Mouse (Mus musculus): ENCODE measurements around the gene Cgnl1.

Gene Cgnl1

DNA sequence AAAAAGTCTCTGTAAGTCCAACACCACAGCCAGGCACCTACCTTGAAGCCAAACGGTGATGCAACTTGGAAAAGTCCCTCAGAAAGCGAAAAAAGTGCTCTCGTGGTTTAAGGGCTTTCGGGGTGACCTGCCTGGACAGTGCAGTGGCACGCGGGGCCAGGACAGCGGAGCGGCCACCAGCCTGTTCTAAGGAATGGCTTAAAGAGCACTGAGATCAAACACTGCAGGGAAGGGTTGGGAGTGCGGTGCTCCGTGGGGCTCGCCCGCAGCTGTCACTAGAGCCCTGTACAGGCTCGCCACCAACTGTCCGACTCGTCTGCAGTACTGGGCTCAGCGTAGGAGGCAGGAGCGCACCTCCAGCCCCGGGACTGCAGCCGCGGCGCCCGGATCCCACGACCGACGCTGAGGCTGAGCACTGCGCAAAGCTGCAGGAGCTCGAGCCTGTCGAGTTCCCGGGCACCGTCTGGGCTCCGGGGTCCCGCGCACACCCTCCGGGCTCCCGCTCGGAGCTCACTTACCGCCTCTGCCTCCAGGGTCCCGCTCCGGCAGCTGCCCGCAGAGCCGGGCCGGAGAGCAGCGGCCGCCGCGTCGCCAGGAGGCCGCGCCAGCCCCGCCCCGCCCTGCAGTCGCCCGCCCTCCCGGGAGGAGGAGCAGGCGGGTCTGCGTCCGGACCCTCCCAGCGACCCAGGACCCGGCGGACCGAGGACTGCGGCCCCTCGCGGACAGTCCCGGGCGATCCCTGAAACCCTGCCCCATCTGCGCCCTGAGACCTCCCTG, at the start of gene Cgnl1:
TSS of gene Cgnl1 (minus strand) at position 612 of the 777 bp plus-strand sequence.
- in situ Hi-C loops (cut with MboI; ENCODE audit: low sequenced_read_pairs): no loop called here

- in situ Hi-C loops (cut with MboI; ENCODE audit: low sequenced_read_pairs): no loop called here
Measured at GRCm38 (mm10) chr9:71818453-71818852, 47.1 kb upstream of the Cgnl1 start.

GRCm38 (mm10) chr9:71816121-71816520, 44.7 kb upstream of the Cgnl1 start:
- in situ Hi-C loops (cut with MboI; ENCODE audit: low sequenced_read_pairs): no loop called here

DNA sequence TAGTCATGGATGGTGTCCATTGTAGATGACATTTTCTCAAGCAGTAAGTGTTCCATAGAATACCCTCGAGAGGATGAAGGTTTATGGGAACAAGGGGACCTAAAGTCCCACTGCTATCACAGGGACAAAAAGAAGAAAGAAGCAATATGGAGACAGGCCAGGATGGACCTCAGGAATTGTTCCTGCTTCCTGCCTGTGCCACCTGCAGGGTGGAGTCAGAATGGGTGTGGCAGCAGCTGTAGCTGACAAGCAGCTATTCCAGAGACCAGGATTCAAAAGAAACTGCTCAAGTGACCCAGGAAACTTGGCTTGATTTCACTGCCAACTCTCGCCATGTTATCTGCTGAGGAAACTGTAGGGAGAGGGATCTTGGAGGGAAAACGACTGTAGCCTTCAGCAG, 42.2 kb upstream of the Cgnl1 start:
- in situ Hi-C loops (cut with MboI; ENCODE audit: low sequenced_read_pairs): no loop called here

- in situ Hi-C loops (cut with MboI; ENCODE audit: low sequenced_read_pairs): no loop called here
Measured at GRCm38 (mm10) chr9:71812914-71813313, 41.5 kb upstream of the Cgnl1 start.

DNA sequence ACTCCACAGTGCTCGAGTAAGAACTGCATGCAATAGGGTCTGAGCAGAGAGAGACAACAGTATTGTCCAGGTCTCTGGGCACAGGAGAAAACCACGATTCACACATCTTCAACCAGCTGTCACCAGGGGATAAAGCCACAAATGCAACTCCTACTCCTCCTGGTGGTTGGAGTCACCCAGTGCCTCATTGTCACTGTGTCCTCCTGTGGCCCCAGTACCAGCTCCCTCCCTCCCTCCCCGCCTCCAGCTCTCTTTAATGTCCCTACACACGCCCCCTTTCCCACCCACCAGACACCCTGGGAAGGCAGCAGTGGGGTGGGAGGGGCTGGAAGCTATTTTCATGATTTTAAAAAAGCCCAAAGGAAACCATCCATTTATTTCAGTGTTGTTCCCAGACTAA, 41.0 kb upstream of the Cgnl1 start:
- in situ Hi-C loops (cut with MboI; ENCODE audit: low sequenced_read_pairs): no loop called here

GRCm38 (mm10) chr9:71811404-71811803, 40.0 kb upstream of the Cgnl1 start:
- in situ Hi-C loops (cut with MboI; ENCODE audit: low sequenced_read_pairs): no loop called here

DNA sequence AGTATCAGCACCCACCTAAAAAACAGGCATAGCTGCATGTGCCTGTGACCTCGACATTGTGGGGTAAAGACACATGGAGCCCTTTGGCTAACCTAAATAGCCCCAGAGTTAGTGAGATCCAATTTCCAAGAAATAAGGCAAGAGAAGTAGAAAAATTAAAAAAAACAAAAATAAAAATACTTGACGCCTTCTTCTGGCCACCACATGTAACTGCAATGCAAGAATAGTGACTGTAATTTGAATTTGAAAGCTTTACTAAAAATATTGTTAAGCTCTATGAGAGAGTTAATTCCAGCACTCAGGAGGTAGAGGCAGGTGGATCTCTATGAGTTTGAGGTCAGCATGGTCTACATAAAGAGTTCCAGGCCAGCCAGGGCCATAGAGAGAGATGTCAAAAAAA, 39.3 kb upstream of the Cgnl1 start:
- in situ Hi-C loops (cut with MboI; ENCODE audit: low sequenced_read_pairs): no loop called here

DNA sequence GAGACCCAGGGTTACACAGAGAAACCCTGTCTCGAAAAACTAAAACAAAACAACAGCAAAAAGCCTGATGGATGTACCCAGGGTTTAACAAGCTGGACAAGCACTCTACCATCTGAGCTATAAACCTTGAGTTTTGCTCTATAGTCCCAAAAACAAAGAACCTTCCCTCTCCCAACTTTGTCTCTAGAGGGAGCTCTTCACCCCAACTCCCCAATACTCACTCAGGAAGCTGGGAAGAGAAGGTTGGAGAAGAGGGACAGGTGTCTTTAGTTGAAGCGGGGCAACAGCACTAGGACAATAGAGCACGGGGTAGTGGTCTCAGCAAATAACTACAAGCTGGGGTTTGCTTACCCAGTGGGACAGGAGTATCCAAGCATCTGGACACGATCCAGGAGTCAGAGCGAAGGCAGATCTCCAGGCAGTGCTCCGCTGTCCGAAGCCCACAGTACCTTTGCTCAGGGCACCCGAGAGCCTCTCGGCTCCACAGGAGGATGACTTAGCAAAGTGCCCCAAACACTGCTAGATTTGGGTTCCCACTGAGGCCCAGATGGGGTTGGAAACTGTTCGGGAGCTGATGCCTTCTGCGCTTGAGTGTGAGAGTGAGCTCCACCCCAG, 37.3 kb upstream of the Cgnl1 start:
- in situ Hi-C loops (cut with MboI; ENCODE audit: low sequenced_read_pairs): no loop called here

- in situ Hi-C loops (cut with MboI; ENCODE audit: low sequenced_read_pairs): no loop called here
Measured at GRCm38 (mm10) chr9:71807801-71808200, 36.4 kb upstream of the Cgnl1 start.

DNA sequence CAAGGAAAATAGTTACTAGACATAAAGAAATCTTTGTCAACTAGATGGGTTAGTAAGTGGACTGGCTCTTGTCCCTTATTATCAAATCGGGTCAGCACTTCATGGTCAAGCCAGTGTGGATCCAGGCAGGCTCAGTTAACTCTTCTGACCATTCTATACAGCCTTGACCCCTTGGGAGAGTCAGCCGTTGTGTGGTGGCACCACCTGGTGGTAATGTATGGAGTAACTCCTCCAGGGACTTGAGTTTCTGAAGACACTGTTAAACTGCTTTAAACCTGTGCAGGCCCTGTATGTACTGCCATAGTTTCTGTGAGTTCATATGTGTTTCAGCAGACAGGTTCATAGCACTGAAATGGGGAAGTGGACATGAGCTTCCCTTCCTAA, 35.0 kb upstream of the Cgnl1 start:
- in situ Hi-C loops (cut with MboI; ENCODE audit: low sequenced_read_pairs): no loop called here

GRCm38 (mm10) chr9:71805646-71806421, 34.4 kb upstream of the Cgnl1 start:
- in situ Hi-C loops (cut with MboI; ENCODE audit: low sequenced_read_pairs): no loop called here

DNA sequence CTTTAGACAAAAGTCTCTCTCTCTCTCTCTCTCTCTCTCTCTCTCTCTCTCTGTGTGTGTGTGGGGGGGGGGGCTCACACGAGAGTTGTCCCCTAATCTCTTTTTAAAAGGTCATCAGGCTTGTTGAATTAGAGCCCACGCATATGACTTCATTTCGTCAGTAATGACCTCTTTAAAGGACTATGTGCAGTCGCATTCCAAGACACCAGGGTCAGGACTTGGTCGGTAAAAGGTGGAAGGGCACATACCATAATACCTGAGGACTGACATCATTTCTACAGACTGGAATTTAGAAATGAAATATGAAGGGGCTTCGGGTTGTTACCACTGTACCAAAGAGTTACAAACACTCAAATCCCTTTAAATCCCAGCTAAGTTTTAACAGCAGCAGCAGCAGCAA, 32.7 kb upstream of the Cgnl1 start:
- in situ Hi-C loops (cut with MboI; ENCODE audit: low sequenced_read_pairs): loop anchor here (5.0 kb wide), 1 partner anchor 157 kb away; no protein-coding TSS in a partner anchor

- in situ Hi-C loops (cut with MboI; ENCODE audit: low sequenced_read_pairs): loop anchor here (5.0 kb wide), 1 partner anchor 156 kb away; no protein-coding TSS in a partner anchor
Measured at GRCm38 (mm10) chr9:71803281-71803680, 31.9 kb upstream of the Cgnl1 start.

DNA sequence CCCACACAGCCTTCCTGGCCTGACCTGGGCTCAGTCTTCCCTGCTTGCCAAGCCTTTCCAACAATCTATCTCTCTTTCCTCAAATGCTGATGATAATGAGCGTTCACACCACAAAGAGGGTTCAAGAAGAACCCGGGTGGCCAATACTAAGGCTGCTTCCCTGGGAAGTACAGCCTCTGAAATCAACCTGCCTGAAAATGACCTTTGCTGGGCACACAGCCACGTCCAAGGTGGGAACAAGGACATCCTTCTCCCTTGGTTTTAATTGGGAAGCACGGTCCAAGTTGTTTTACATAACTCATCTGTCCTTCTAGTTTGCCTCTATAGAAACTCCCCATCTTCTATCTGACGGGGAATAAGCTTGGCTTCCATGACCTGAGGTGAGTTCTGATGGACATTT, 28.2 kb upstream of the Cgnl1 start:
- in situ Hi-C loops (cut with MboI; ENCODE audit: low sequenced_read_pairs): no loop called here

- in situ Hi-C loops (cut with MboI; ENCODE audit: low sequenced_read_pairs): no loop called here
Measured at GRCm38 (mm10) chr9:71798176-71798575, 26.8 kb upstream of the Cgnl1 start.

- in situ Hi-C loops (cut with MboI; ENCODE audit: low sequenced_read_pairs): no loop called here
Measured at GRCm38 (mm10) chr9:71777404-71777803, 6.0 kb upstream of the Cgnl1 start.

DNA sequence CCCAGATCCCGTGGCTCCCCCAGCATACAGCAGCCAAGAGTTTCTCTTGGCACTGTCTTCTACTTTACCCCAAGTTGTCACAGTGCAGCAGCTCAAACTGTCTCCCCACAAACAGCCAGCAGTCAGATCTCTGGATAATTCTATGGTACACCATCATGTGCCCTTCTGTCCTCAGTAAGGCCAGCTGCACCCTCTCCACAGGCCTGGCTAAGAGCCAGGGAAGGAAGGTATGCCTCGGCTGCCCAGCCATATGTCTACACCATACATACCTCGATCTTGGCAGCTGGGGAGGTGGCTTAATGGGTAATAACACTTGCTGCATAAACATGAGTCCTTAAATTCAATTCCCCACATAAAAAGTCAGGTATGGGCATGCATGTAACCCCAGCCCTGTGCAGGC, 4.9 kb upstream of the Cgnl1 start:
- in situ Hi-C loops (cut with MboI; ENCODE audit: low sequenced_read_pairs): no loop called here

GRCm38 (mm10) chr9:71773563-71773962, 2.2 kb upstream of the Cgnl1 start:
- in situ Hi-C loops (cut with MboI; ENCODE audit: low sequenced_read_pairs): no loop called here

DNA sequence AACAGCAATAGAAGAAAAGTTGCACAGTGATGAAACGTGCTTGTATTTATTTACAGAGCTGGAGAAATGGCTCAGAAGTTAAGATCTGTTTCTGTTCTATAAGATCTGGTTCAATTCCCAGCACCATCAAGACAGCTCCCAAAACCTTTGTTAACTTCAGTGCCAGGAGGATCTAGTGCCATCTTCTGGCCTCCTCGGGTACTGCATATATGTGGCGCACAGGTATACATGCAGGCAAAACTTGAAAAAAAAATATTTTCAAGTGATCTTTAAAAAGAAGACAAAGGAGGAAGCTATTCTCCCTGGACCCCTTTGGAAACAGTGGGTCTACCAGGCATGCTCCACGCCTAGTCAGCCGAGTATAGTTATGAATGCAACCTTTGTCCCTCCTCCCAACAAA, 936 bp upstream of the Cgnl1 start:
- in situ Hi-C loops (cut with MboI; ENCODE audit: low sequenced_read_pairs): no loop called here

DNA sequence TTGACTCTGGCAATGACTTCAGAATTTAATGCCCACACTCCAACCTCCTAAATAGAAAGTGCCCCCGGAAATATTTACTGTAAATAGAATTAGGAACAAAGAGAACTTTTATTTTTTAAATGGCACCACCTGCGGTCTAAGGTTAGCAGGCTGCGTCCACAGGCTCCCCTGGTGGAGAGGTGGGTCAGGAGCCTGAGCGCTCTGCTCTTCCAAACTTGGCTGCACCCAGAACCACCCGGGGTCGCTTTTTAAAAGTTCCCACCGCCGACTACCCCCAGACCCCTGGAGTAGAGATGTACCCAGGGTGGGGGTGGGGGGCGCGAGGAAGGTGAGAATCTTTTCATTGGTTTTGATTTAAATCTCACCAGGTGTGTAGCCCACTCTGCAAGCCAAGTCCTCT, 918 bp downstream of the Cgnl1 start:
- in situ Hi-C loops (cut with MboI; ENCODE audit: low sequenced_read_pairs): no loop called here

DNA sequence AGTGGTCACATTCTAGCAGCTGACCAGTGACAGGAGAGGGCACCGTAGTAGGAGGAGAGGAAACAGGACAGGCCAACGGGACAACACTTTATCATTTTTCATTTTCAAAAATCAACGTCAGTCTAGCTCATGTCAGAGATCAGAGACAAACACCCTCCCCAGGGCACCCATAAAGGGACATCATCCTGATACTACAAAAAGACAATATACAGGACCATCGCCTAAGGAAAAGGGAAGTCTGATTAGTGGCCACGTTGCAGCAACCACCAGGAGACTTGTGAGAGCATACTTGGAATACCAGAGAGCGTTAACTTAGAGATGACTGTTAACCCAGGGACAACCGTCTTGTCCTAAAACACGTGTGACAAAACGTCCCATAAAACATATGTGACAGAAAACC, 1.7 kb downstream of the Cgnl1 start:
- in situ Hi-C loops (cut with MboI; ENCODE audit: low sequenced_read_pairs): no loop called here

Measured in CH12F3 (cell line).